Mouse (Mus musculus): Measurements from ENCODE around the gene Lpin3. TPM values are rescaled to one million over a fixed set of nuclear protein-coding genes. Genes with fewer than 3 reads are reported as not detected.
A peak's percentile ranks its signal among the peaks of the same experiment; 100 is the strongest.

Lpin3 gene
- total RNA-seq, 2 experiments from 2014 or later = 3.2 to 5.0 TPM

- DNase-seq = no peak
- Histone ChIP-seq H3K27ac (no peak overlapping the region), H3K4me3 (no peak overlapping the region)
- no peak for TF ChIP-seq CTCF (IDR thresholded peaks at IDR 0.05)
- intact Hi-C loops (cut with DNase I) = no loop called here
These were observed 10.6 kb downstream of the Lpin3 start for GRCm38 (mm10) chr2:160891045-160891444.

DNA sequence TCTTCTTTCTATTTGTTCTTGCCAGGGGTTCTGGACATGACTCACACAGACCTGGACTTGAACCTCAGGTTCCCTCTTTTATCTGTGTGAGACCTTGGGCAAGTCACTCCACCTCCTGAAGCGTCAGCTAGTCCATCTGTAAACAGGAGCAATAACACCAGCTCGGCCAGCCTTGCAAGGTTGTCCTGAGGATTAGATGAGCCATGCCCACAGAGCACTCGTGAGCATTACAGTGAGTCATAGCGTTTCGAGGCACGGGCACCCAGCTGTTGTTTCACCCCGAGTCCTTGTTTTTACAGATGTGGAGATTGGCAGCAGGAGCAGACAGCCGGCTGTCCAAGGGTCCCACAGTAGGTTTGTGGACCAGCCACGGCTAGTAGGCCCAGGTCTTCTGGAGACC lies 11.2 kb downstream of the Lpin3 start:
- Histone ChIP-seq H3K4me3 (no peak overlapping the region), H3K27ac (no peak overlapping the region)
- intact Hi-C loops (cut with DNase I) = no loop called here
- no peak for DNase-seq
- no peak for TF ChIP-seq CTCF (IDR thresholded peaks at IDR 0.05)

GRCm38 (mm10) chr2:160901656-160902412 lies 21.4 kb downstream of the Lpin3 start:
- H3K27ac ChIP-seq = no peak overlapping the region
- no peak for DNase-seq
- TF ChIP-seq CTCF (IDR thresholded peaks at IDR 0.05) = no peak
- intact Hi-C loops (cut with DNase I) = no loop called here
- H3K4me3 ChIP-seq = no peak overlapping the region

DNA sequence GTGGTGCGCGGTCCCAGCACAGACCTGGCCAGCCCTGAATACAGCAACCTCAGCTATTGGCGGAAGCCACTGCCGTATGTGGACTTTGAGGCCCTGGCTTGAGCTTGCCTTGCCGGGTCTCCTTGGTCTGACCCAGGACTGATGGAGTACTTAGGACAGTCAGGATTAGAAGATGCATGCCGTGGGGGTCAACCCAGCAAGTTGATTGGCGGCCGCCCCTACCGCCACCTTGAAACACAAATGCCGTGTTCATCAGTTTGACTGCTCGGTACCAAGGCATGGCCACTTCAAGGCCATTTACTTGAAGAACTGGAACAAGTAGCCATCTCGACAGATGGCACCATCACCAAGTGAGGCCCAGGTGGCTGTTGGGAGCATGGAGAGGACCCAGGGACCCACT lies 24.8 kb downstream of the Lpin3 start:
- no peak overlapping the region for H3K4me3 ChIP-seq
- no peak for DNase-seq
- H3K27ac ChIP-seq = no peak overlapping the region
- intact Hi-C loops (cut with DNase I) = no loop called here
- TF ChIP-seq CTCF (IDR thresholded peaks at IDR 0.05) = no peak

DNA sequence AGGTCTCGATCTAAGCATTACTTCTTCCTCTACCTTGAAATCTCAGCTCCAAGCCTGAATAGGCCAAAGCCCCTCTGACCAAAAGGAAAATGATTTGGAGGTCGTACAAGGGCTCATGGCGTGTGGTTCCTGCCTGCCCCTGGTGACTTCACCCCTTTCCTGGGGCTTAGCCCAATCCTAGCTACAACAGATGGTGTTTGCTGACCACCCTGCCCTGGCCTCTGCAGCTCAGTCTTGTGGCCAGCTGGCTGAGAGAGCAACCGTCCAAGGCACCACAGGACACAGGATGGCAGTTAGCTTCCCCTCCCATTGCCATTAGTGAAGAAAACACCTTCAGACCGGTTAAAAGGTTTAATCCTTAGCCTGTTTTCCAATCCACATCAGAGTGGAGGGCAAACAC lies 25.6 kb downstream of the Lpin3 start:
- no peak for DNase-seq
- intact Hi-C loops (cut with DNase I) = no loop called here
- Histone ChIP-seq H3K4me3 (no peak overlapping the region), H3K27ac (no peak overlapping the region)
- no peak for TF ChIP-seq CTCF (IDR thresholded peaks at IDR 0.05)

DNA sequence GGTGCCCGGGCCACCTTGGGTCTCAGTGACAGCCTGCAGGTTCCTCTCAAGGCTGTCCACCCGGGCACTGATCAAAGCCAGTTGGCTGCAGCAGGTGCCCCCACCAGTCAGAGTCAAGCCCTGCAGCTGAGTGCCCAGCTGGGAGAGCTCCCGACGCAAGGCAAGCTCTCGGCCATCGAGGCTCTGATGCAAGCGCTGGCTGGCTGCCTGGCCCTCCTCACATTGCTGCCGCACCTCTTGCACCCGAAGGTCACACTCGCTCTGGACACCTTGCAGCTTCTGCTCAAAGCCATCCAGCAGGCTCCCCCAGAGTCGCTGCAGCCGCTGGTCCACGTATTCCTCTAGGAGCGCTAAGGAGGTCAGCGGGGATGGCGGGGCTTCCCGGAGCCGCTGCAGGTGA lies 28.1 kb downstream of the Lpin3 start:
- intact Hi-C loops (cut with DNase I) = no loop called here
- H3K4me3 ChIP-seq = no peak overlapping the region
- peak; percentile 71 for DNase-seq
- no peak overlapping the region for H3K27ac ChIP-seq
- TF ChIP-seq CTCF (IDR thresholded peaks at IDR 0.05) = no peak

DNA sequence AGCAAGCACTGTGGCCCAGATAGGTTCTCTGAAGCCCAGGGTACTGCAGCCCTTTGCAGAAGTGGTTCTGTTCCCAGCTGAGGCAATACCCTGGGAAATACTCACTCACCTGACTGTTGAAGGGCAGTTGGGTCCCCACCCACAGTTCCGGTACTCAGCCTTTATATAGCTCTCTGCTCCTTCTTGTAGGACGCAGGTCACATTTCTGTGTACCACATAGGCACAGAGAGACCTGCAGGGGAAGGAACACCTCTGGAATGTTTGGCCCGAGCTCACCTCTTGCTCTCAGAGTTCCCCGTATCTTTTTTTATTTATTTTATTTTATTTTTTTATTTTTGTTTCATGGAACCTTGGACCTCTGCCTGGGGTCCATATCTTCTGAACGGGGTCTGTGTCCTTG lies 30.2 kb downstream of the Lpin3 start:
- intact Hi-C loops (cut with DNase I) = no loop called here
- DNase-seq = no peak
- TF ChIP-seq CTCF (IDR thresholded peaks at IDR 0.05) = no peak
- Histone ChIP-seq H3K4me3 (no peak overlapping the region), H3K27ac (no peak overlapping the region)

DNA sequence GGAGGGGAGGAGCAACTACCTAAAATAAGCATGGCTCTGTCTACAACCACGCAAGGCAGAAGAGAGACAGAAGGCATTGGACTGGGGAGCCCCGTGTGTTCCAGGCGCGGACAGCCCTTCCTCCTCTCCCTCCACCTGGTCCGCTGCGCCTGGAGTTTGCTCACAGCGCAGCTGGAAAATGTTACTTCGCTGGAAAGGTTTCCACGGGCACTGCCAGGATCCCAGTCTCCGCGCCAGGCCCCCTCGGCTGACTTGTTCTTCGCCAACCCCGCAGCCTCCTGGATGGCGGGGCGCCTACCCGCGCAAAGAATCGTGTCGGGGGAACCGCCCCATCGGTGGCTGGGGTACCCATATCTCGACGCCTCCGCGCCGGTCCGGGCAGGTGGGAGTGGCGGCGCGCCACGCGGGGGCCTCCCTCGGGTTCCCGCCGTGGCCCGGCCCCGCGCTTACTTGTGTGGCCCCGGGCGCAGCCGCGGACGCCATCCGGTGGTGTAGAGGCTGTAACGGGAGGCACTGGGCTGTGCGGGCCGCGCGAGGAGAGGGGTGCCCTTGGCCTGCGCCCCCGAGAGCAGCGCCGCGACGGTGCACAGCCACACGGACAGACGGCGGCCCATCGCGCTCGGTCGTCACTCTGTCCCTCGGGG lies 31.2 kb downstream of the Lpin3 start:
- intact Hi-C loops (cut with DNase I) = no loop called here
- TF ChIP-seq CTCF (IDR thresholded peaks at IDR 0.05) = no peak
- H3K27ac ChIP-seq = peak overlapping the region; percentile 17; the same call in 1 of the 2 replicates
- peak; percentile 60 for DNase-seq
- peak overlapping the region; percentile 71 for H3K4me3 ChIP-seq

DNA sequence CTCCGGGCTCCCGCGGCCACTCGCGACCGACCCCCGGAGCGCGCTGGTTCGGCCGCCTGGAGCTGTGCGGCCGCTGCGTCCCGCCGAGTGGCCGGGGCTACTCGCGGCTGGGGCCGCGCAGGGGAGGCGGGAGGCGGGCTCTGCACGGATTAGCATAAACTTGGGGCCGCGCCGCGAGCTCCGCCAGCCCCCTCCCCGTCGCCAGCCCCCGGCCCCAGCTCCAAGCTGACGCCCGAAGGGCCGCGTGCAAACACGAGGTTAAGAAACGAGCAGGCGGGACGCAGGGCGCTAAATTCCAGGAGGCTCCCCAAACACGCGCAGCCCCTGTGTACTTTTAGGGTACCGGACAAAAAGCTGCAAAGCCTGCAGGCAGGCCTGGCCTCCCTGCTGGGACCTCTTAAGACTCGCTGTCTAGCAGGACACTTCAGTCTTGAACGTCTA lies 31.8 kb downstream of the Lpin3 start, which contains the start of gene Emilin3:
Gene Emilin3, minus strand, starts transcription at position 98 of the 441 bp plus-strand sequence.
- Histone ChIP-seq H3K27ac (peak within 1 kb of the TSS; percentile 17; the same call in 1 of the 2 replicates), H3K4me3 (peak within 1 kb of the TSS; percentile 71)
- intact Hi-C loops (cut with DNase I) = no loop called here
- no peak for TF ChIP-seq CTCF (IDR thresholded peaks at IDR 0.05)
- no peak for DNase-seq

DNA sequence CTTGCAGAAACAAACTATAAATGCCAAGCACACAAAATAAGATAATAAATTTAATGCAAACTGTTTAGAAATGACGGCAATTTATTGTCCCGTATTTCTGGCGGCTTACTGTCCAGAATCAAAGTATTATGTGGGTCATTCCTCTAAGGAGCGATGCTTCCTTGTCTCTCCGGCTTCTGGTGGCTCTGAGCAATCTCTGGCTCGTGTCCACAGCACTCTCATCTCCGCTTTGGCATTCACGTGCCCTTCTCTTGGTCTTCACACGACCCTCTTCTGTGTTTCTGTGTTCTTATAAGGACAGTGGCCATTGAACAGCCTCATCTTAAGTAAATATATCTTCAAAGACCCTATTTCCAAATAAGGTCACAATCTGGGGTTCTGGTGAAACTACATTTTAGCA lies 34.2 kb downstream of the Lpin3 start:
- intact Hi-C loops (cut with DNase I) = no loop called here
- no peak for DNase-seq
- no peak for TF ChIP-seq CTCF (IDR thresholded peaks at IDR 0.05)
- no peak overlapping the region for H3K4me3 ChIP-seq
- H3K27ac ChIP-seq = no peak overlapping the region

GRCm38 (mm10) chr2:160915821-160916610 lies 35.5 kb downstream of the Lpin3 start:
- intact Hi-C loops (cut with DNase I) = no loop called here
- DNase-seq = no peak
- TF ChIP-seq CTCF (IDR thresholded peaks at IDR 0.05) = no peak
- H3K4me3 ChIP-seq = no peak overlapping the region
- no peak overlapping the region for H3K27ac ChIP-seq

GRCm38 (mm10) chr2:160916714-160917113 lies 36.2 kb downstream of the Lpin3 start:
- Histone ChIP-seq H3K4me3 (no peak overlapping the region), H3K27ac (no peak overlapping the region)
- no peak for TF ChIP-seq CTCF (IDR thresholded peaks at IDR 0.05)
- no peak for DNase-seq
- intact Hi-C loops (cut with DNase I) = no loop called here

GRCm38 (mm10) chr2:160917313-160917712 lies 36.8 kb downstream of the Lpin3 start:
- no peak for TF ChIP-seq CTCF (IDR thresholded peaks at IDR 0.05)
- no peak overlapping the region for H3K4me3 ChIP-seq
- no peak overlapping the region for H3K27ac ChIP-seq
- no peak for DNase-seq
- intact Hi-C loops (cut with DNase I) = no loop called here
